Mouse (Mus musculus): ENCODE measurements around the gene Spire2. TPM values are rescaled to one million over a fixed set of nuclear protein-coding genes. Genes with fewer than 3 reads are reported as not detected.

Spire2 gene
- polyA plus RNA-seq, 1 experiment: 27.4 TPM

- DNase-seq (ENCODE audit: low read depth, low spot score): no peak
- WGBS: 36% methylated on average over 8 of the region's 8 CpGs
Observed at GRCm38 (mm10) chr8:123331810-123332209, 703 bp upstream of the Spire2 start.

GRCm38 (mm10) chr8:123333091-123333587 lies 626 bp downstream of the Spire2 start:
- 1% methylated on average over 21 of the region's 21 CpGs for WGBS
- DNase-seq (ENCODE audit: low read depth, low spot score): no peak

GRCm38 (mm10) chr8:123333864-123334263 lies 1.4 kb downstream of the Spire2 start:
- no peak for DNase-seq (ENCODE audit: low read depth, low spot score)
- WGBS: 5% methylated on average over 7 of the region's 7 CpGs

DNA sequence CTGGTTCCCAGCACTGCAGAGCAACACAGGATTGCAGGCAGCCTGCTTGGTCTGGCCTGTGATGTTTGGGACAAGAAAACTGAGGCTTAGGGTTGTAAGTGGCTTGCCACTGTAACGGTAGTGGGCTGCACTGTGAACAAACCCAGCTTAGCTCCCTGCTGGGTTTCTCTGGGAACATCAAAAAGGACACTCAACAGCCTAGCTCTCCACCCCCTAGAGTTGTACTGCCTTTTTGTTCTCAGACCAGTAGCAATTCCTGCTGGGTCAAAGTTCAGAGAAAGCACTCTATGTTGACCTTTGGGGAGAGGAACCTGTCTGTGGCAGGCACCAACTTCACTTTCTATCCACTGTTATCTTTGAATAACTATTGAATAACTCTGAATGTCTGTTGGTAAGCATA lies 2.0 kb downstream of the Spire2 start:
- 6% methylated on average over 1 of the region's 1 CpGs for WGBS
- no peak for DNase-seq (ENCODE audit: low read depth, low spot score)

GRCm38 (mm10) chr8:123337475-123337874 lies 5.0 kb downstream of the Spire2 start:
- WGBS: 30% methylated on average over 3 of the region's 3 CpGs

DNA sequence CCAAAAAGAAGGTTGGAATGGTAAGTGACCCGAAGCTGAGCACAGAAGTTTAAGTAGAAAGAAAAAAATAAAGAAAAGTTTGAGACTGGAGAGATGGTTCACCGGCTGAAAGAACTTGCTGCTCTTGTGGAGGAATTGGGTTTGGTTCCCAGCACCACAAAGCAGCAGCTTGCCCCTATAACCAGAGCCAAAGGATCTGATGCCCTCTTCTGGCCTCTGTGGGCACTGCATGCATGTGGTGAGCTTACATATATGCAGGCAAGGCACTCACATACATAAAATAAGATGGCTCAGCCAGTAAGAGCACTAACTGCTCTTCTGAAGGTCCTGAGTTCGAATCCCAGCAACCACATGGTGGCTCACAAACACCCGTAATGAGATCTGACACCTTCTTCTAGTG lies 7.6 kb downstream of the Spire2 start:
- DNase-seq (ENCODE audit: low read depth, low spot score): no peak
- WGBS: 97% methylated on average over 4 of the region's 4 CpGs

More at GRCm38 (mm10) chr8:123337475-123337874, 5.0 kb downstream of the Spire2 start:
- no peak for DNase-seq (ENCODE audit: low read depth, low spot score)

- WGBS: 38% methylated on average over 27 of the region's 27 CpGs
- DNase-seq (ENCODE audit: low read depth, low spot score): no peak
Observed at GRCm38 (mm10) chr8:123341040-123342015, 8.8 kb downstream of the Spire2 start.

GRCm38 (mm10) chr8:123342253-123342652 lies 9.7 kb downstream of the Spire2 start:
- 44% methylated on average over 8 of the region's 8 CpGs for WGBS
- no peak for DNase-seq (ENCODE audit: low read depth, low spot score)

- DNase-seq (ENCODE audit: low read depth, low spot score): no peak
- 69% methylated on average over 7 of the region's 7 CpGs for WGBS
Observed at GRCm38 (mm10) chr8:123342911-123343310, 10.4 kb downstream of the Spire2 start.

- WGBS: 78% methylated on average over 12 of the region's 12 CpGs
- DNase-seq (ENCODE audit: low read depth, low spot score): no peak
Observed at GRCm38 (mm10) chr8:123343422-123343821, 10.9 kb downstream of the Spire2 start.

DNA sequence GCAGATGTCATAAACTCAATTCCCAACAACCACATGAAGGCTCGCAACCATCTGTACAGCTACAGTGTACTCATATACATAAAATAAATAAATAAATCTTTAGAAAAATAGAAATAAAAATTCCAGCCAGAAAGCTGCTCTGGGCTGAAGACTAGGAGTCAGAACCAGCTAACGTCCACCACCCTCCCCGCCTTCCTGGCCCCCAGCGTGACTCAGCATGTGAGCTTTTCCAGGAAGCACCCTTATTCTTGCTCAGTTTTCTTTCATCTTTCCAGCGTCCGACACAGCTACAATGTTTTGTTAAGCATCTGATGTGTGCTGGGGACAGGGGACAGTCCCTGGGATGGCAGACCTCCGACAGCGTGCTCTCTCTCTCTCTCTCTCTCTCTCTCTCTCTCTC lies 12.6 kb downstream of the Spire2 start:
- 74% methylated on average over 8 of the region's 8 CpGs for WGBS

GRCm38 (mm10) chr8:123345856-123346255 lies 13.3 kb downstream of the Spire2 start:
- no peak for DNase-seq (ENCODE audit: low read depth, low spot score)
- 65% methylated on average over 6 of the region's 6 CpGs for WGBS

More for the DNA sequence above, 12.6 kb downstream of the Spire2 start:
- no peak for DNase-seq (ENCODE audit: low read depth, low spot score)

GRCm38 (mm10) chr8:123347293-123347692 lies 14.8 kb downstream of the Spire2 start:
- 52% methylated on average over 2 of the region's 2 CpGs for WGBS
- DNase-seq (ENCODE audit: low read depth, low spot score): no peak

- WGBS: 74% methylated on average over 9 of the region's 9 CpGs
- DNase-seq (ENCODE audit: low read depth, low spot score): no peak
Observed at GRCm38 (mm10) chr8:123348237-123348843, 15.8 kb downstream of the Spire2 start.

DNA sequence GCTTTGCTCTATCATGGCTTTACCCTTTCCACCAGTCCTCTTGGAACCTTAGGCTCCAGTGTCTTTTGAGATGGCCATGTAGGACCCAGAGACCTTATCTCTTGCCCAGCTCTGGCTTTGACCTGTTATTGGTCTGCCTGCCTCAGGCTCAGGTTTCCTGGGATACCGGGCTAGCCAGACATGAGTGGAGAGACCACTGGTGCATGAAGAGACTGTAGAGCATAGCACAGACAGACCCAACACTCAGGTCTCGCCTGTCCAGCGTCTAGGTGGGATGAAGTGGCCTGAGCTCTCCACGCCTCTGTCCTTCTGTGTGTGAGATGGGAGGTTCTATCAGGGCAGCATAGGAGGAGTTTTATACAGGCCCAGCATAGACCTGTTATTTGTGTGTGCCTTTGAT lies 16.6 kb downstream of the Spire2 start:
- DNase-seq (ENCODE audit: low read depth, low spot score): no peak

GRCm38 (mm10) chr8:123352118-123352517 lies 19.6 kb downstream of the Spire2 start:
- WGBS: 76% methylated on average over 12 of the region's 12 CpGs
- DNase-seq (ENCODE audit: low read depth, low spot score): no peak

More for the DNA sequence above, 16.6 kb downstream of the Spire2 start:
- WGBS: 92% methylated on average over 4 of the region's 4 CpGs

GRCm38 (mm10) chr8:123352786-123353185 lies 20.3 kb downstream of the Spire2 start:
- no peak for DNase-seq (ENCODE audit: low read depth, low spot score)
- 48% methylated on average over 13 of the region's 13 CpGs for WGBS

DNA sequence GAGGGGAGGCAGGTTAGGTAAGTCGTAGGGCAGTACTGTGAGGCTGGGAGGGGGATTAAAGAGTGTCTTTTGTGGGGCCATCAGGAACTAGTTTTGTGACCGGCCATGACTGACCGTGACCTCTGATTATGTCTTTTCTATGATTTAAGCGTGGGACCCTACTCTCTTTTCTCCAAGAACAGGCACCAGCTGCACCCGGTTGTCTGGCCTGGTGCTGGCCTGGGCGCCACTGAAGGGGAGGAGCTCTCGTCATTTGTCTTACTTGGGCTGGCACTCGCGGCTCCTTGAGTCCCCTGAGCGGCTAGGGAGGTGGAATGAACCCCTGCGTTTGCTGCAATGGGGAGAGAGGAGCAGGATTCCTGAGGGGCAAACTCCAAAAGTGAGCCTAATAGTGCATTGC lies 20.7 kb downstream of the Spire2 start:
- 73% methylated on average over 11 of the region's 11 CpGs for WGBS
- DNase-seq (ENCODE audit: low read depth, low spot score): no peak

- WGBS: 59% methylated on average over 12 of the region's 12 CpGs
- DNase-seq (ENCODE audit: low read depth, low spot score): peak; percentile 48
Observed at GRCm38 (mm10) chr8:123361082-123361739, 28.7 kb downstream of the Spire2 start.

Measured in large intestine, adult 2 months (tissue).